Mouse (Mus musculus) kidney, adult 18-20 months (tissue): ENCODE measurements at regions not wholly inside any gene's neighbourhood (a gene's known extent, or its start where the extent isn't known, plus 50 kb on each side); places are given as distances from the start of the nearest gene placed in this dataset.

Experiments
- DNase-seq: peaks from one replicate; pipeline ENCODE4 v3.0.0; 2021

- peak; percentile 5 for DNase-seq
Measured at GRCm38 (mm10) chr13:84345791-84346511, 123.9 kb downstream of the Tmem161b start.

- no peak for DNase-seq
Measured at GRCm38 (mm10) chr13:84346569-84346968, 124.5 kb downstream of the Tmem161b start.

GRCm38 (mm10) chr13:84347181-84347913 is 125.3 kb downstream of the Tmem161b start:
- DNase-seq, result peak; percentile 5

- peak; percentile 88 for DNase-seq
Measured at GRCm38 (mm10) chr13:84347914-84348700, 126.0 kb downstream of the Tmem161b start.

GRCm38 (mm10) chr13:84348701-84348975 is 126.5 kb downstream of the Tmem161b start:
- DNase-seq, result no peak

- peak; percentile 24 for DNase-seq
Measured at GRCm38 (mm10) chr13:84349001-84349720, 127.1 kb downstream of the Tmem161b start.

GRCm38 (mm10) chr13:84349721-84350040 is 127.6 kb downstream of the Tmem161b start:
- DNase-seq, result no peak

GRCm38 (mm10) chr13:84350791-84351190 is 128.7 kb downstream of the Tmem161b start:
- no peak for DNase-seq

GRCm38 (mm10) chr13:84356455-84356854 is 134.4 kb downstream of the Tmem161b start:
- DNase-seq, result no peak

GRCm38 (mm10) chr13:84360536-84360935 is 138.4 kb downstream of the Tmem161b start:
- DNase-seq, result no peak

- DNase-seq, result peak; percentile 7
Measured at GRCm38 (mm10) chr13:84364069-84364468, 142.0 kb downstream of the Tmem161b start.

- no peak for DNase-seq
Measured at GRCm38 (mm10) chr13:84365503-84365902, 143.4 kb downstream of the Tmem161b start.

GRCm38 (mm10) chr13:84366017-84366416 is 143.9 kb downstream of the Tmem161b start:
- no peak for DNase-seq

- DNase-seq, result no peak
Measured at GRCm38 (mm10) chr13:84366839-84367238, 144.7 kb downstream of the Tmem161b start.

- DNase-seq, result no peak
Measured at GRCm38 (mm10) chr13:84368225-84368624, 146.1 kb downstream of the Tmem161b start.

- DNase-seq, result no peak
Measured at GRCm38 (mm10) chr13:84374711-84375257, 152.7 kb downstream of the Tmem161b start.

- DNase-seq, result no peak
Measured at GRCm38 (mm10) chr13:84375941-84376340, 153.8 kb downstream of the Tmem161b start.

- DNase-seq, result no peak
Measured at GRCm38 (mm10) chr13:84378553-84379332, 156.6 kb downstream of the Tmem161b start.

GRCm38 (mm10) chr13:84391554-84391953 is 169.5 kb downstream of the Tmem161b start:
- no peak for DNase-seq

- DNase-seq, result no peak
Measured at GRCm38 (mm10) chr13:84398476-84399344, 176.6 kb downstream of the Tmem161b start.
